Mouse (Mus musculus) CH12.LX (cell line): ENCODE results near the gene Dennd1a.

Experiments used
- CHD2 ChIP-seq: IDR thresholded peaks from 2 replicates; pipeline ENCODE4 v1.6.1; 2011; ENCODE audit warnings: low read length, improper control_type of control experiment
- CTCF ChIP-seq, 2 experiments: IDR thresholded peaks in 1 of 2; conservative IDR thresholded peaks in 1 of 2; 2 replicates each; pipeline ENCODE4 v1.5.1; 2011 to 2012; ENCODE audit warnings: low read depth in 2 of 2, low read length in 2 of 2, improper control_type of control experiment in 1 of 2, inconsistent platforms in 1 of 2, mild to moderate bottlenecking in 1 of 2, moderate library complexity in 1 of 2
- POLR2A ChIP-seq: IDR thresholded peaks from 2 replicates; pipeline ENCODE4 v1.6.1; 2011; ENCODE audit warnings: low read depth, mild to moderate bottlenecking, improper control_type of control experiment, low read length

- TF ChIP-seq CHD2: no peak
- no peak for TF ChIP-seq POLR2A
- TF ChIP-seq CTCF (conservative IDR thresholded peaks at IDR 0.05 in 1 of 2, IDR thresholded peaks at IDR 0.05 in 1 of 2; ENCODE audit: low read depth in 2 of 2, low read length in 2 of 2): no peak
These were observed 127.5 kb downstream of the Dennd1a start for GRCm38 (mm10) chr2:38159736-38160135.
